Mouse (Mus musculus) spleen, adult 2 months (tissue): ENCODE measurements at regions not wholly inside any gene's neighbourhood (a gene's known extent, or its start where the extent isn't known, plus 50 kb on each side); places are given as distances from the start of the nearest gene placed in this dataset.

Experiments used
- CTCF ChIP-seq: fragments of 200-500 bp; IDR thresholded peaks from 2 replicates; pipeline ENCODE4 v1.5.1; 2011; ENCODE audit warnings: mild to moderate bottlenecking, inconsistent platforms; ENCODE audit not compliant: insufficient read depth, insufficient read length, insufficient replicate concordance; ENCODE audit errors: extremely low read depth
- POLR2A ChIP-seq: fragments of 200-500 bp; IDR thresholded peaks from 2 replicates; pipeline ENCODE4 v1.6.1; 2011; ENCODE audit warnings: low read depth, low read length, inconsistent platforms

DNA sequence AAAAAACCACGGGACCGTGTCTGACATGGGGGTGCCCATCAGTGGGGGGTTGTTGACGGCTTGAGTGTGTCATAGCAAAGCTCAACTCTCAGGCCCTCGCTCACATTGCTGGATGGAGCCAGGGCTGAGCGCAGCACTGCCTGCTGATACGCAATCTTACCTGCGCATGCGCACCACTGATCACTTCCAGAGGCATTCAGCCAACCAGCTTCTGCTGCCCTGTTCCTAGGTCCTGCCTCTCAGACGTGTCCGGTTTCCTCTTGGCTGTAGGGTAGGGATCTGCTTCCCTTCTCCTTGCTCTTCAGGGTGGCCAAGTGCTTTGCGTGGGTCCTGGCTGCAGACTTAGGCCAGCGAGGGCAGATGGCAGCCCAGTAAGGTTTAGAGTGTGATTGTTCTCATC lies 81.3 kb upstream of the Pitx1 start:
- TF ChIP-seq CTCF (no peak), POLR2A (no peak)
